Mouse (Mus musculus) small intestine, adult 2 months (tissue): ENCODE measurements at regions not wholly inside any gene's neighbourhood (a gene's known extent, or its start where the extent isn't known, plus 50 kb on each side); places are given as distances from the start of the nearest gene placed in this dataset.

Experiments
- CTCF ChIP-seq: fragments of 200-500 bp; IDR thresholded peaks from 2 replicates; pipeline ENCODE4 v1.5.1; 2012; ENCODE audit warnings: low read depth, mild to moderate bottlenecking, control low read depth, inconsistent platforms, low read length, moderate library complexity, mixed read lengths; ENCODE audit not compliant: insufficient replicate concordance, insufficient read length; ENCODE audit errors: extremely low read depth
- POLR2A ChIP-seq: fragments of 200-500 bp; IDR thresholded peaks from 2 replicates; pipeline ENCODE4 v1.6.1; 2012; ENCODE audit warnings: low read depth, mild to moderate bottlenecking, control low read depth, inconsistent platforms, low read length, moderate library complexity

DNA sequence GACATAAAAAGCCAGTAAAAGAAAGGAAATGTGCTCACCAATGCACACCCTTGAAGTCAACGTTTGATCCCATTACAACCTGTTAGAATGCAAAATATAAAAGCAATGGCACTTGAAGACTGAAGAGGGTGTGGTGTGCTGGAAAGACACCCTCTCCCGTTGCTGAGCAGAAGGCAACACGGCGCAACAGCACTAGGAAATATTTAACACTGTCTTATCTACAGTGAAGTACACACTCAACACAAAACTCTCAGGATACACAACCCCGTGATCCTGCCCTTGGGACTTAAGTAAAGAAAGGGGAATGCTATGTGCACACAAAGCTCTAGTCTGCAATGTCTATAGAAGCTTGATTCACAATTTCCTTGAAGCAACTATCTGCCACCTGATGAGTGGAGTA, 83.1 kb upstream of the Oxgr1 start:
- no peak for TF ChIP-seq POLR2A
- no peak for TF ChIP-seq CTCF
